Mouse (Mus musculus) ES-Bruce4 (cell line): ENCODE results near the gene Fgfr2. TPM values are rescaled to one million over a fixed set of nuclear protein-coding genes. Genes with fewer than 3 reads are reported as not detected.

Experiments used
- H3K27ac ChIP-seq: 2 replicates; pipeline ENCODE4 v1.5.1; 2012; ENCODE audit warnings: low read length, inconsistent platforms; ENCODE audit not compliant: insufficient read depth
- H3K27me3 ChIP-seq: 2 replicates; pipeline ENCODE4 v1.6.1; 2012; ENCODE audit warnings: mild to moderate bottlenecking, low read length, inconsistent platforms; ENCODE audit not compliant: control insufficient read depth, poor library complexity, insufficient read depth, severe bottlenecking
- H3K36me3 ChIP-seq: 2 replicates; pipeline ENCODE4 v1.6.1; 2012; ENCODE audit warnings: inconsistent platforms, mild to moderate bottlenecking, low read length, moderate library complexity; ENCODE audit not compliant: control insufficient read depth, poor library complexity, insufficient read depth, severe bottlenecking
- H3K4me1 ChIP-seq: one replicate; pipeline ENCODE4 v1.8.1; 2011; ENCODE audit warnings: low read length; ENCODE audit not compliant: control insufficient read depth, insufficient read depth
- H3K4me3 ChIP-seq: 2 replicates; pipeline ENCODE4 v1.5.1; 2011; ENCODE audit warnings: low read depth, mild to moderate bottlenecking, low read length
- H3K9ac ChIP-seq: 2 replicates; pipeline ENCODE4 v1.6.1; 2012; ENCODE audit warnings: low read depth, mild to moderate bottlenecking, inconsistent platforms; ENCODE audit not compliant: poor library complexity, severe bottlenecking
- H3K9me3 ChIP-seq: replicated peaks from 2 replicates; pipeline ENCODE4 v1.6.1; 2012; ENCODE audit warnings: mild to moderate bottlenecking, low read length, inconsistent platforms; ENCODE audit not compliant: control insufficient read depth, poor library complexity, insufficient read depth, severe bottlenecking
- CTCF ChIP-seq: IDR thresholded peaks from one replicate; pipeline ENCODE4 v1.8.1; 2011; ENCODE audit warnings: low read depth, low read length
- EP300 ChIP-seq: IDR thresholded peaks from 2 replicates; pipeline ENCODE4 v1.6.1; 2011; ENCODE audit warnings: low read depth, low read length; ENCODE audit not compliant: insufficient read depth
- POLR2A ChIP-seq: IDR thresholded peaks from one replicate; pipeline ENCODE4 v1.8.1; 2011; ENCODE audit warnings: low read length; ENCODE audit not compliant: insufficient read depth
- polyA plus RNA-seq: library from polyadenylated mRNA; stranded (reverse); fragments of >200 nt; gene quantifications from 2 replicates; pipeline ENCODE4 v1.2.4, GENCODE M21; 2011; ENCODE audit warnings: low read depth; ENCODE audit not compliant: missing spikeins, insufficient read depth, insufficient read length

Fgfr2 gene
- polyA plus RNA-seq, 1 experiment, result 34.8 TPM

DNA sequence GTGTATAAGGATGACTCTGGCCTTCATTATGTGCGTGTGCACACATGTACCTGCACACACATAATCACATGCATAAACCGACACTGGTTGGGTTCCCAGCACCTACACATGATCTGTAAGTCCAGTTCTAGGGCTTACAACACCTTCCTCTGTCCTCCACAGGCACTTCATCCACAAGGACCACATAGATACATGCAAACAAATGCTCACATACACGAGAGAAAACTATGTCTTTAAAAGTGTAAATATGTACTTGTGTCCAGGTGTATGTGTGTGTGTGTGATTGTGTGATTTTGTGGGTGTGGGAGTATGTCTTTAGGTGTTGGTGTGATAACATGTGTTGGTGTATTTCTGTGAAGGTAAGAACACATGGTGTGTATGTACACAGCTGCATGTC lies 765.3 kb downstream of the Fgfr2 start:
- H3K4me1 ChIP-seq, result no peaks in the 10 kb centered on the region
- H3K9ac ChIP-seq, result no peak overlapping the region
- TF ChIP-seq EP300 (no peak), POLR2A (no peak), CTCF (no peak)
- H3K4me3 ChIP-seq, result no peak overlapping the region
- no peaks in the 10 kb centered on the region for H3K36me3 ChIP-seq
- no peaks in the 10 kb centered on the region for H3K9me3 ChIP-seq
- no peaks in the 10 kb centered on the region; the same call in 1 of the 2 replicates for H3K27me3 ChIP-seq
- no peak overlapping the region for H3K27ac ChIP-seq

DNA sequence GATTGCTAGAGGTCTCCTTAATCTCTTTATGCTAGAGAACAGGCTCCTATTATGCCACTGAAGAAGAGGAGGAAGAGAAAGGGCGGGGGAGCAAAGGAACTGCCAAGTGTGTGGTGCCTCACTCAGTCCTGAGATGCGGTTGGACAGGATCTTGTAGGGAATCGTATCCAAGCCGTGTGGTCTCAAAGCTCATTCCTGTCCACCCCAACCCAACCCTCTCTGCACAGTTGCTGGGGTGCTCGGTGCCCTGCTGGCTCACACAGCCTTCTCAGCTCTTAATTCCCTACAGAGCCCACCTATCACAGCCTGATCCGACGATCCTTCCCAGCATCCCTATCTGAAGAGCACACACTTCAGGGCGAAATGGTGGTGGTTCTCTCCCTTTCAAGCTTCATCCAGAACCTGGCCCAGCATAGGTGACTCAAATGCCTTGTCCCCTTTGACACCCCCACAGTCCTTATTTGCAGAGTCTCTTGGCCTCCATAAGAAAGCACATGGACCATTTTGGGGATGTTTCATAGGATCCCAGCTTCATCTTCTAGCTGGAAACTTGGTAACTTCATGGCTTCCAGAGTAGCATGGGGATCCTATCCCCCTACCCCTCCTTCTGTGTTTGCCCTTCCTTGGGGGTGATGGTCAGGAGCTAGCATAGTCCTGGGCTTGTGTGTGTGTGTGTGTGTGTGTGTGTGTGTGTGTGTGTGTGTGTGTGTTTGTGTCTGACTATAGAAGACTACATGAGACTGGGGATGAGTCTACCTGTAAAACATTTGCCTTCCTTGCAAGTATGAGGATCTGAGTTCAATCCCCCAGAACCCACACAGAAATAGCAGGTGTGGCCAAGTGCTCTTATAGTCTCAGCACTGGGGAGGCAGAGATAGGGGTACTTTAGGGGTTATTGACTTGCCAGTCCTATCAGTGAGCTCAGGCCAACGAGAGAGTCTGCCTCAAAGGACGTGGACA lies 766.0 kb downstream of the Fgfr2 start:
- H3K9me3 ChIP-seq, result no peaks in the 10 kb centered on the region
- TF ChIP-seq POLR2A, result no peak
- no peak for TF ChIP-seq EP300
- TF ChIP-seq CTCF, result no peak
- no peak overlapping the region for H3K4me3 ChIP-seq
- no peak overlapping the region for H3K27ac ChIP-seq
- H3K4me1 ChIP-seq, result no peaks in the 10 kb centered on the region
- no peak overlapping the region for H3K9ac ChIP-seq
- H3K36me3 ChIP-seq, result no peaks in the 10 kb centered on the region
- no peaks in the 10 kb centered on the region; the same call in 1 of the 2 replicates for H3K27me3 ChIP-seq

DNA sequence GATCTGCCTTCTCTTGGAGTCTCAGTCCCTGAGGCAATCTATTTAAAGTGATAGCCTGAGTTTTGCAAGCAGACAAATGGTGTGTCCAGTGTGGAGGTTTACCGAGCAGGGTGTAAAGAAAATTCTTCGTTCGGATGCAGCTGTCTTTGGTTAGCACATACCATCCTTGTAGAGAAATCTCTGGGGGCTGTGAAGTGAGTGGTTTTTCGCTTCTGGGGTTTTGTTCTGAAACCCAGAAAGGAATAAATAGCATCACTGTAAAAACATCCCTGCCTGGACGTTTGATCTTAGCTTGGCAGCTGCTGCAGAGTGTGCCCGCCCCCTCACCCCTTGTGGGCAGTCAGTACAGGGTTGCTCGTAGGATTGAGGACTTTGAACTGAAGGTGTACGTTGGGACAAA lies 767.0 kb downstream of the Fgfr2 start:
- no peaks in the 10 kb centered on the region for H3K4me1 ChIP-seq
- no peaks in the 10 kb centered on the region; the same call in 1 of the 2 replicates for H3K27me3 ChIP-seq
- H3K4me3 ChIP-seq, result no peak overlapping the region
- H3K36me3 ChIP-seq, result no peaks in the 10 kb centered on the region
- no peak overlapping the region for H3K9ac ChIP-seq
- no peak for TF ChIP-seq POLR2A
- H3K27ac ChIP-seq, result no peak overlapping the region
- no peaks in the 10 kb centered on the region for H3K9me3 ChIP-seq

- H3K27me3 ChIP-seq, result no peaks in the 10 kb centered on the region; the same call in 1 of the 2 replicates
- H3K27ac ChIP-seq, result no peak overlapping the region
- H3K9me3 ChIP-seq, result no peaks in the 10 kb centered on the region
- no peak overlapping the region for H3K4me3 ChIP-seq
- no peak overlapping the region for H3K9ac ChIP-seq
- TF ChIP-seq CTCF, result no peak
- H3K36me3 ChIP-seq, result no peaks in the 10 kb centered on the region
- no peaks in the 10 kb centered on the region for H3K4me1 ChIP-seq
Measured at GRCm38 (mm10) chr7:132355767-132356166, 767.4 kb downstream of the Fgfr2 start.

DNA sequence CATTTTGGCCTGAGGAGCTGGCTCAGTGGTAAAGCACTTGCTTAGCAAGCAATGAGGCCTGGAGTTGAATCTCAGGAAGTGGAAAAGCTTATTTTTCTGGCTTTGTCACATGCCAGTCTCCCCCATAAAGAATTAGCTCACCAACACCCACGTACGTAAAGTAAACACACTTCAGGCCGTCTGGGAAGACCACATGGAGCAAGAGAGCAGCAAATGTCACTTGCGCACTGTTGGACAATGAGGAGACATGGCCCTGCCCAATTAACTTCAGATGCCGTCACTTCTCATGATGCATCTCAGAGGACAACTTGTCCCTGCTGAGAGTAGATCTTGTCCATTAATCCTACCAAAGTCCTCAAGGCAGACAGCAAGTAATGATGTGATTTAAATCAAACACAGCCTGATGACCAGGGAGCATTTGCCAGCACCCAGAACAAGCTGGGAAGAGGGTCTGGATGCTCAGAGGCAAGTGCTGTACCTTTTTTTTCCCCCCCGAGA lies 774.0 kb downstream of the Fgfr2 start:
- H3K27ac ChIP-seq, result no peak overlapping the region

DNA sequence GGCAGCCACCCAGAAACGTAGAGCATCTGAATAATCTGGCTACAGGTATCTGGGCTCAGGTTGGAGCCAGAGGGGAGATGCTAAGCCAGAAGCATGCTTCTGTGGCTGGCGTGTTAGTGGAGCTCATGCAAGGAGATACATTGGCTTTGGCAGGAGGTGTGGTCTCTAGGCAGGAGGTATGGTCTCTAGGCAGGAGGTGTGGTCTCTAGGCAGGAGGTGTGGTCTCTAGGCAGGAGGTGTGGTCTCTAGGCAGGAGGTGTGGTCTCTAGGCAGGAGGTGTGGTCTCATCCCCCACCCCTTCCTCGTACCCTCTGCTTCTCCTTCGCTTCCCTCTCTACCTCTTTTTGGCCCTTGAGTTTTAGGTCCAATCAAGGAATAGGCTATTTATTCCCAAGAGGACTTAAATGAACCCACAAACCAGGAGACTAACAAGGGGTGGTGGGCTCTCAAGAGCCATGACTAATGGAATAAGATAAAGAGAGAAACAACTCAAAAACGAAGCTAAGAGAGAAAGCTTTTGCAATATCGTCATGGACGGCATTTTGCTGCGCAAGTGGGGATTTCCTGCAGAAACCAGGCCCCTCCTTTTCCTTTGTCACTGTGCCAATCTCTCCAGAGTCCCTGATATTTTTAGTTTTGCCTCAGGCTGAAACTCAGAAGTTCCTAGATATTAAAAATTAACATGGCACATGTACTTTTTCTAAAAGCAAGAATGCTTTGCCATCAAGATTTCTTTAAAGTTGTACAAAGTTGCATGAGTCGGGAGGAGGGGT lies 775.7 kb downstream of the Fgfr2 start:
- H3K9ac ChIP-seq, result no peak overlapping the region
- H3K36me3 ChIP-seq, result no peaks in the 10 kb centered on the region
- no peaks in the 10 kb centered on the region for H3K27me3 ChIP-seq
- H3K9me3 ChIP-seq, result no peaks in the 10 kb centered on the region
- no peaks in the 10 kb centered on the region for H3K4me1 ChIP-seq
- no peak overlapping the region for H3K4me3 ChIP-seq
- no peak for TF ChIP-seq EP300
- no peak for TF ChIP-seq POLR2A
- TF ChIP-seq CTCF, result no peak
- no peak overlapping the region for H3K27ac ChIP-seq

More for the DNA sequence above, 774.0 kb downstream of the Fgfr2 start:
- Histone ChIP-seq H3K27me3 (no peaks in the 10 kb centered on the region), H3K9ac (no peak overlapping the region), H3K36me3 (no peaks in the 10 kb centered on the region), H3K9me3 (no peaks in the 10 kb centered on the region), H3K4me3 (no peak overlapping the region), H3K4me1 (no peaks in the 10 kb centered on the region)
- TF ChIP-seq EP300 (no peak), CTCF (no peak), POLR2A (no peak)
